Mouse (Mus musculus): ENCODE measurements at regions not wholly inside any gene's neighbourhood (a gene's known extent, or its start where the extent isn't known, plus 50 kb on each side); places are given as distances from the start of the nearest gene placed in this dataset.

DNA sequence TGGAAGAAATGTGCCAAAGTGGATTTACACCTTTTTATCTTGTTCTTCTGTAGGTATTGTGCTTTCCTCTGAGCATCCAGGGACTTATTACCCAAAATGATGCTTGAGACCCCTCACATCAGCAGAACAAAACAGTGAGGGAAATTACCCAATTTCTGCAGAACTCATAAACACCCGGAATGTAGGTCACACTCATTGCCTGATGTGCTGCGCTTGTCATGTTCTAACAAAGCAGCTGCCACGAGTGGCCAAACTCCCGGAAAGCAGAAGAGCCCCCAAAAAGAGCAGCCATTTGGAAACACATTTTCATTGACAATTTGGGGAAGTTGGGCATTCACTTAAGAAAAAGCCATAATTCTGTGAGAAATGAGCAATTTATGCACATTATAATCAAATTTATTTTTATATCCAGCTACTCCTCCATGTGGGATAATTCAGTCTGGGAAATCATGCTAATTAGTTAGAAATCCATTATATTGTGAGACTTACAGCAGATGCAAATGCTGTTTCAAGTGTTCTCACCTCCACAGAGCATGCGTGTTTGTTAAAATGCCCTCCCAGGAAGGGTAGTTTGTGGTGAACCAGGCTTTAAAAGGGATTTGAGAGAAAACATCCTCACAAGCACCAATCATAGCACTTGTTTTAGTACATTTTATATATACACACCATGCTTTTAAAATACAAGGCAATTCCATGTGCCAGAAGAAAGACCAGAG is 931.9 kb upstream of the Klhl29 start:
- Histone ChIP-seq H3K27ac (no peak overlapping the region), H3K4me3 (no peak overlapping the region)
- TF ChIP-seq CTCF (IDR thresholded peaks at IDR 0.05), result no peak
- intact Hi-C loops (cut with DNase I), result no loop called here
- no peak for DNase-seq (ENCODE audit: extremely low spot score in 1 of 2, low spot score in 2 of 2)

DNA sequence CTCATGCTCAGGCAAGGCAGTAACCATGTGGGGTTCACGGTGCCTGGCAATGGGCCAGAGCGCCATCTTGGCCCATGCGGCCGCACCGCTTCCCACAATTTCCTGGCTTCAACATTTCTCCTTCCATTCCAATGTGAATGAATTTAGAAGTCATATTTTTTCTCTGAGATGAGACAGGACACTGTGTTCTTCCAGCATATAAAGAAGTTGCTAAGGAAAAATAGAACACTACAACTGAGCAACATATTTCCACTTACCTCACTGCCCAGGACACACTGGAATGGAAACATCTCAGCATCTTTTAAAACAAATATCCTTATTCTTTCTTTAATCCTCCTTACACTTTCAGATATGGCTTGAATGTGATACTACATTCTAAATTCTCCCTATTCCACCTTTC is 912.1 kb upstream of the Klhl29 start:
- no peak for DNase-seq (ENCODE audit: extremely low spot score in 1 of 2, low spot score in 2 of 2)
- H3K27ac ChIP-seq, result no peak overlapping the region
- intact Hi-C loops (cut with DNase I), result loop anchor here (5.0 kb wide), 1 partner anchor 75 kb away; no protein-coding TSS in a partner anchor
- no peak for TF ChIP-seq CTCF (IDR thresholded peaks at IDR 0.05)
- H3K4me3 ChIP-seq, result no peak overlapping the region

DNA sequence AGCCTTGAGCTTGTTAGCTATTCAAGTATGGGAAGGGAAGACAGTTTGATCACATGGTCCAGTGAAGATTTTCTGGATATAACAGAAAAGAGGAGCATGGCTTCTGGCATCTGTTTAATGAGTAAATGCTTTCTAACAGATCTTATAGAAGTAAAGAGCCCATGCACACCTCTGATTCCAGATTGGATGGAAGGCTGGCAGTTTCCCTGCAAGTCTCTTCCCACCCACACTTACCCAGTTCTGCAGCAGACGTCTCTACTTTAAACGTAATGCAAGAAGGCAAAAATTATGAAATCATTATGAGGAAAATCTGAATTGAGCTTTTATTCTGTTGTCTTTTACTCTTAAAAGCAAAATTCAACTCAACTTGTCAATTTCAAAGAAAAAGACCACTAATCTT is 888.5 kb upstream of the Klhl29 start:
- intact Hi-C loops (cut with DNase I), result no loop called here
- Histone ChIP-seq H3K27ac (no peak overlapping the region), H3K4me3 (no peak overlapping the region)
- no peak for DNase-seq (ENCODE audit: extremely low spot score in 1 of 2, low spot score in 2 of 2)
- TF ChIP-seq CTCF (IDR thresholded peaks at IDR 0.05), result no peak
